Comparison of ENCODE assay signal across 11 mouse cellular contexts in genomic region chr9:110681817-110682216, GRCm38 (mm10). TPM values are rescaled to one million over a fixed set of nuclear protein-coding genes. Genes with fewer than 3 reads are reported as not detected.
DNase-seq lines count a peak whose midpoint lies in the region; ATAC-seq lines count a peak whose summit lies in the region.
"Had no signal": no experiment of that assay in that cellular context is flagged by ENCODE, and none has a peak within 500 bp of the region (broad histone marks: within the 10 kb centered on the region; RNA-seq: fewer than 3 reads in every experiment).

No protein-coding gene starts in this region.

- H3K36me3 ChIP-seq in heart, embryonic 15.5 days = no peaks in the 10 kb centered on the region
- H3K36me3 ChIP-seq in forebrain, embryonic 13.5 days (ENCODE audit: poor library complexity, severe bottlenecking) = 0 out of 2 replicates have a peak, but pooled peaks cover 6% of the 10 kb centered on the region
- 0 out of 2 replicates have a peak, but pooled peaks cover 3% of the 10 kb centered on the region for H3K36me3 ChIP-seq in midbrain, embryonic 13.5 days

- H3K9me3 ChIP-seq in heart, embryonic 15.5 days (replicated peaks) = no peaks in the 10 kb centered on the region
- H3K9me3 ChIP-seq in forebrain, embryonic 13.5 days (replicated peaks) = no peaks in the 10 kb centered on the region
- no peaks in the 10 kb centered on the region for H3K9me3 ChIP-seq in midbrain, embryonic 13.5 days
- H3K9me3 ChIP-seq: G1E had no signal

- peak overlapping the region; percentile 99 for H3K27ac ChIP-seq in heart, embryonic 15.5 days
- peak overlapping the region; percentile 86 for H3K27ac ChIP-seq in forebrain, embryonic 13.5 days
- peak overlapping the region; percentile 67 for H3K27ac ChIP-seq in midbrain, embryonic 13.5 days

- H3K4me1 ChIP-seq in heart, embryonic 15.5 days (replicated peaks) = peaks cover 69% of the 10 kb centered on the region
- H3K4me1 ChIP-seq in forebrain, embryonic 13.5 days = peaks cover 51% of the 10 kb centered on the region
- peaks cover 68% of the 10 kb centered on the region for H3K4me1 ChIP-seq in midbrain, embryonic 13.5 days (replicated peaks)

- DNase-seq in heart, adult 18-20 months = no peak
- peak; percentile 49 for DNase-seq in adrenal gland, postnatal 10 days
- no peak for DNase-seq in gastrocnemius, postnatal 14 days
- no peak for DNase-seq in testis, postnatal 14 days (ENCODE audit: low spot score)
- no peak for DNase-seq in urinary bladder, adult 18-20 months (ENCODE audit: low spot score in 2 of 2)

- no peak overlapping the region for H3K4me3 ChIP-seq in heart, embryonic 15.5 days
- H3K4me3 ChIP-seq in forebrain, embryonic 13.5 days = no peak overlapping the region
- H3K4me3 ChIP-seq in midbrain, embryonic 13.5 days (replicated peaks) = no peak overlapping the region

- H3K4me2 ChIP-seq in heart, embryonic 15.5 days = no peak overlapping the region
- H3K4me2 ChIP-seq in forebrain, embryonic 13.5 days = no peak overlapping the region; the same call in 1 of the 2 replicates
- no peak overlapping the region for H3K4me2 ChIP-seq in midbrain, embryonic 13.5 days (replicated peaks)

- no peak overlapping the region for H3K9ac ChIP-seq in heart, embryonic 15.5 days
- no peak overlapping the region for H3K9ac ChIP-seq in forebrain, embryonic 13.5 days
- no peak overlapping the region for H3K9ac ChIP-seq in midbrain, embryonic 13.5 days (replicated peaks)

- intact Hi-C loops in gastrocnemius, postnatal 14 days (cut with DNase I; ENCODE audit: low total_unique reads) = no loop called here

- no peaks in the 10 kb centered on the region for H3K27me3 ChIP-seq in heart, embryonic 15.5 days
- H3K27me3 ChIP-seq in forebrain, embryonic 13.5 days = no peaks in the 10 kb centered on the region
- no peaks in the 10 kb centered on the region for H3K27me3 ChIP-seq in midbrain, embryonic 13.5 days

- ATAC-seq in heart, embryonic 15.5 days (replicated peaks; ENCODE audit: insufficient number of reproducible peaks, insufficient read depth, low FRiP score, low read depth) = no peak
- peak; percentile 86 for ATAC-seq in forebrain, embryonic 13.5 days
- peak; percentile 76 for ATAC-seq in midbrain, embryonic 13.5 days

- 75% methylated on average over 9 of the region's 9 CpGs for WGBS in heart, embryonic 15.5 days
- WGBS in forebrain, embryonic 13.5 days = 37% methylated on average over 9 of the region's 9 CpGs
- WGBS in midbrain, embryonic 13.5 days = 57% methylated on average over 9 of the region's 9 CpGs

RNA-seq across cellular contexts. Expression of gene Ccdc12, which starts 25.5 kb away (rescaled TPM):
- polyA plus RNA-seq in heart, embryonic 15.5 days (2015; fragmentation: Nextera tagmentation; extraction: Ambion mirVana) = 130 and 138 TPM in 2 replicates
- 10 to 100 TPM; 57.3 to 61.5 TPM for total RNA-seq in heart, adult 18-20 months (2021)
- 10 to 100 TPM; 64.3 to 66.0 TPM for total RNA-seq in adrenal gland, postnatal 10 days (2021)
- 146 and 152 TPM in 2 replicates for polyA plus RNA-seq in forebrain, embryonic 13.5 days (2015; fragmentation: Nextera tagmentation; extraction: Ambion mirVana)
- 136 and 140 TPM in 2 replicates for polyA plus RNA-seq in midbrain, embryonic 13.5 days (2015; fragmentation: Nextera tagmentation; extraction: Ambion mirVana)
- total RNA-seq in gastrocnemius, postnatal 14 days (2021) = 10 to 100 TPM; 46.4 to 52.6 TPM

RNA-seq across cellular contexts. Expression of gene Nbeal2, which starts 27.9 kb away (rescaled TPM):
- polyA plus RNA-seq in heart, embryonic 15.5 days (2015; fragmentation: Nextera tagmentation; extraction: Ambion mirVana) = 1.8 and 4.2 TPM in 2 replicates
- 1 to 10 TPM; 6.8 to 7.6 TPM for total RNA-seq in heart, adult 18-20 months (2021)
- total RNA-seq in adrenal gland, postnatal 10 days (2021) = 10 to 100 TPM in 1 of 2 experiments, 1 to 10 TPM in 1; 8.2 to 12.0 TPM
- polyA plus RNA-seq in forebrain, embryonic 13.5 days (2015; fragmentation: Nextera tagmentation; extraction: Ambion mirVana) = 2.1 and 2.2 TPM in 2 replicates
- 2.0 and 3.1 TPM in 2 replicates for polyA plus RNA-seq in midbrain, embryonic 13.5 days (2015; fragmentation: Nextera tagmentation; extraction: Ambion mirVana)
- 1 to 10 TPM; 2.5 to 4.1 TPM for total RNA-seq in gastrocnemius, postnatal 14 days (2021)

RNA-seq across cellular contexts. Expression of gene Nradd, which starts 57.6 kb away (rescaled TPM):
- polyA plus RNA-seq in heart, embryonic 15.5 days (2015; fragmentation: Nextera tagmentation; extraction: Ambion mirVana) = 17.7 and 22.9 TPM in 2 replicates
- 1 to 10 TPM; 1.4 to 2.0 TPM for total RNA-seq in heart, adult 18-20 months (2021)
- total RNA-seq in adrenal gland, postnatal 10 days (2021) = 1 to 10 TPM; 7.7 to 9.8 TPM
- 30.0 and 31.5 TPM in 2 replicates for polyA plus RNA-seq in forebrain, embryonic 13.5 days (2015; fragmentation: Nextera tagmentation; extraction: Ambion mirVana)
- polyA plus RNA-seq in midbrain, embryonic 13.5 days (2015; fragmentation: Nextera tagmentation; extraction: Ambion mirVana) = 33.8 and 36.6 TPM in 2 replicates
- total RNA-seq in gastrocnemius, postnatal 14 days (2021) = 1 to 10 TPM; 1.2 to 2.5 TPM

RNA-seq across cellular contexts. Expression of gene Myl3, which starts 59.8 kb away (rescaled TPM):
- 3,797 and 4,490 TPM in 2 replicates for polyA plus RNA-seq in heart, embryonic 15.5 days (2015; fragmentation: Nextera tagmentation; extraction: Ambion mirVana)
- total RNA-seq in heart, adult 18-20 months (2021) = over 10,000 TPM; 10,039 to 12,689 TPM
- 10 to 100 TPM; 10.6 to 78.0 TPM for total RNA-seq in adrenal gland, postnatal 10 days (2021)
- 0.40 and 1.8 TPM in 2 replicates for polyA plus RNA-seq in forebrain, embryonic 13.5 days (2015; fragmentation: Nextera tagmentation; extraction: Ambion mirVana)
- not detected in 2 replicates for polyA plus RNA-seq in midbrain, embryonic 13.5 days (2015; fragmentation: Nextera tagmentation; extraction: Ambion mirVana)
- 100 to 1,000 TPM; 358 to 691 TPM for total RNA-seq in gastrocnemius, postnatal 14 days (2021)
- total RNA-seq: common myeloid progenitor, adult 5-6 weeks; G1E; megakaryocyte-erythroid progenitor cell, adult 5-6 weeks had no signal
- polyA plus RNA-seq: G1E had no signal
